8 mouse cellular contexts compared by ENCODE assay signal in genomic region chr3:96239949-96240798, GRCm38 (mm10). TPM values are rescaled to one million over a fixed set of nuclear protein-coding genes. Genes with fewer than 3 reads are reported as not detected.
DNase-seq lines count a peak whose midpoint lies in the region; ATAC-seq and TF ChIP-seq lines count a peak whose summit lies in the region.
"Not testable (repeated sequence)": the region's sequence is repeated elsewhere in the genome, so short reads cannot be mapped to it uniquely, and the experiment has no call there.

TSS of gene Hist2h2aa2 (minus strand) at chr3:96240276.

- not testable (repeated sequence) for H3K79me3 ChIP-seq in C2C12 (ENCODE audit: low read depth)

- not testable (repeated sequence) for TF ChIP-seq CTCF in C2C12 (IDR thresholded peaks at IDR 0.05; ENCODE audit: control insufficient read depth, insufficient read depth, insufficient read length); brain, embryonic 14.5 days (IDR thresholded peaks at IDR 0.05; ENCODE audit: borderline replicate concordance, extremely low read depth, insufficient read depth, insufficient read length)

- H3K27ac ChIP-seq in forebrain, embryonic 11.5 days (ENCODE audit: low read depth, low read length) = peak within 1 kb of the TSS; percentile 84
- peak within 1 kb of the TSS; percentile 87 for H3K27ac ChIP-seq in heart, embryonic 15.5 days
- peak within 1 kb of the TSS; percentile 98 for H3K27ac ChIP-seq in liver, embryonic 13.5 days
- peak within 1 kb of the TSS; percentile 63 for H3K27ac ChIP-seq in neural tube, embryonic 11.5 days (ENCODE audit: low read depth, low read length)
- H3K27ac ChIP-seq in stomach, embryonic 16.5 days (ENCODE audit: low read length) = peak within 1 kb of the TSS; percentile 82

- not testable (repeated sequence) for H3K79me2 ChIP-seq in C2C12 (ENCODE audit: control insufficient read depth, insufficient read depth)

- H3K4me2 ChIP-seq in forebrain, embryonic 11.5 days (ENCODE audit: low read depth, low read length, severe bottlenecking) = peak within 1 kb of the TSS; percentile 31; the same call in 1 of the 2 replicates
- H3K4me2 ChIP-seq in heart, embryonic 15.5 days = peak within 1 kb of the TSS; percentile 56
- H3K4me2 ChIP-seq in liver, embryonic 13.5 days = peak within 1 kb of the TSS; percentile 49
- H3K4me2 ChIP-seq in neural tube, embryonic 11.5 days (ENCODE audit: low read depth) = peak within 1 kb of the TSS; percentile 31
- H3K4me2 ChIP-seq in stomach, embryonic 16.5 days (ENCODE audit: low read depth, low read length) = peak within 1 kb of the TSS; percentile 52

- H3K9me3 ChIP-seq in forebrain, embryonic 11.5 days (ENCODE audit: control insufficient read depth, low read length); heart, embryonic 15.5 days (replicated peaks); liver, embryonic 13.5 days (replicated peaks); neural tube, embryonic 11.5 days (ENCODE audit: control insufficient read depth, low read length); stomach, embryonic 16.5 days (replicated peaks; ENCODE audit: control insufficient read depth, low read length): not testable (repeated sequence)

- not testable (repeated sequence) for H3K4me1 ChIP-seq in forebrain, embryonic 11.5 days (replicated peaks; ENCODE audit: control insufficient read depth, insufficient read depth, low read length)
- peaks cover 35% of the 10 kb centered on the region for H3K4me1 ChIP-seq in heart, embryonic 15.5 days (replicated peaks)
- peaks cover 68% of the 10 kb centered on the region for H3K4me1 ChIP-seq in liver, embryonic 13.5 days (replicated peaks)
- H3K4me1 ChIP-seq in neural tube, embryonic 11.5 days (ENCODE audit: control insufficient read depth, insufficient read depth, low read length) = peaks cover 13% of the 10 kb centered on the region
- H3K4me1 ChIP-seq in stomach, embryonic 16.5 days (ENCODE audit: control insufficient read depth, insufficient read depth, low read length) = peaks cover 26% of the 10 kb centered on the region

- not testable (repeated sequence) for TF ChIP-seq POLR2A in brain, embryonic 14.5 days (IDR thresholded peaks at IDR 0.05; ENCODE audit: borderline replicate concordance, extremely low read depth, insufficient read depth, insufficient read length, poor library complexity, severe bottlenecking)

- H3K4me3 ChIP-seq in C2C12 (ENCODE audit: insufficient read depth, poor library complexity, severe bottlenecking) = peak within 1 kb of the TSS; percentile 29
- peak within 1 kb of the TSS; percentile 21; the same call in 1 of the 2 replicates for H3K4me3 ChIP-seq in forebrain, embryonic 11.5 days (ENCODE audit: low read depth, low read length)
- peak within 1 kb of the TSS; percentile 44 for H3K4me3 ChIP-seq in heart, embryonic 15.5 days
- peak within 1 kb of the TSS; percentile 44 for H3K4me3 ChIP-seq in liver, embryonic 13.5 days (replicated peaks)
- H3K4me3 ChIP-seq in neural tube, embryonic 11.5 days (ENCODE audit: low read depth, low read length) = peak within 1 kb of the TSS; percentile 13
- peak within 1 kb of the TSS; percentile 37 for H3K4me3 ChIP-seq in stomach, embryonic 16.5 days (replicated peaks; ENCODE audit: low read length)

- H3K9ac ChIP-seq in forebrain, embryonic 11.5 days (ENCODE audit: low read length) = peak within 1 kb of the TSS; percentile 64
- H3K9ac ChIP-seq in heart, embryonic 15.5 days = peak within 1 kb of the TSS; percentile 52
- H3K9ac ChIP-seq in liver, embryonic 13.5 days = peak within 1 kb of the TSS; percentile 69
- peak within 1 kb of the TSS; percentile 20 for H3K9ac ChIP-seq in neural tube, embryonic 11.5 days (ENCODE audit: low read length)
- peak within 1 kb of the TSS; percentile 60 for H3K9ac ChIP-seq in stomach, embryonic 16.5 days (ENCODE audit: low read length)

- 6% methylated on average over 24 of the region's 85 CpGs for WGBS in forebrain, embryonic 11.5 days
- 3% methylated on average over 47 of the region's 85 CpGs for WGBS in heart, embryonic 15.5 days
- WGBS in liver, embryonic 13.5 days (ENCODE audit: insufficient replicate concordance) = 3% methylated on average over 37 of the region's 85 CpGs
- 5% methylated on average over 25 of the region's 85 CpGs for WGBS in neural tube, embryonic 11.5 days
- WGBS in stomach, embryonic 16.5 days = 3% methylated on average over 30 of the region's 85 CpGs

- peak within 1 kb of the TSS; percentile 35 for H3ac ChIP-seq in C2C12 (ENCODE audit: control insufficient read depth, insufficient read length, low read depth)

- peak; percentile 80 for ATAC-seq in forebrain, embryonic 11.5 days (replicated peaks; ENCODE audit: low FRiP score)
- ATAC-seq in heart, embryonic 15.5 days (replicated peaks; ENCODE audit: insufficient number of reproducible peaks, insufficient read depth, low FRiP score, low read depth) = peak; percentile 85
- ATAC-seq in liver, embryonic 13.5 days (ENCODE audit: low read depth) = peak; percentile 65
- peak; percentile 84 for ATAC-seq in neural tube, embryonic 11.5 days (ENCODE audit: insufficient read depth, low FRiP score, low TSS enrichment)
- peak; percentile 83 for ATAC-seq in stomach, embryonic 16.5 days (ENCODE audit: insufficient read depth, low FRiP score)

- not testable (repeated sequence) for H3K36me3 ChIP-seq in C2C12 (ENCODE audit: control insufficient read depth, insufficient read depth); forebrain, embryonic 11.5 days (ENCODE audit: control insufficient read depth, insufficient read depth, low read length); heart, embryonic 15.5 days; liver, embryonic 13.5 days; neural tube, embryonic 11.5 days (ENCODE audit: control insufficient read depth, insufficient read depth, low read length); stomach, embryonic 16.5 days (ENCODE audit: control insufficient read depth, insufficient read depth, low read length)

- DNase-seq in brain, embryonic 14.5 days (ENCODE audit: low read depth) = peak; percentile 91
- peak; percentile 87 for DNase-seq in forebrain, embryonic 11.5 days (ENCODE audit: low spot score)
- peak; percentile 96 to 97 for DNase-seq in kidney, postnatal 25 days
- DNase-seq in liver, embryonic 13.5 days = peak; percentile 98
- peak; percentile 75 for DNase-seq in neural tube, embryonic 11.5 days (ENCODE audit: low spot score)

- H3K27me3 ChIP-seq in C2C12 (ENCODE audit: control insufficient read depth, insufficient read depth, insufficient read length); forebrain, embryonic 11.5 days (ENCODE audit: control insufficient read depth, insufficient read depth, low read length); heart, embryonic 15.5 days; liver, embryonic 13.5 days; neural tube, embryonic 11.5 days (ENCODE audit: control insufficient read depth, insufficient read depth, low read length); stomach, embryonic 16.5 days (ENCODE audit: control insufficient read depth, insufficient read depth, low read length): not testable (repeated sequence)

RNA-seq across cellular contexts. Expression of gene Hist2h2aa2, which starts in this region (rescaled TPM):
- 20.3 TPM for polyA plus RNA-seq in C2C12 (2012; fragmentation: generic; extraction: Trizol)
- polyA plus RNA-seq in brain, embryonic 14.5 days (2012; rRNA removed) = 7.9 and 27.8 TPM in 2 replicates
- polyA plus RNA-seq in forebrain, embryonic 11.5 days (2014; fragmentation: Nextera tagmentation; extraction: Ambion mirVana) = 29.2 and 49.8 TPM in 2 replicates
- 37.0 and 45.9 TPM in 2 replicates for polyA plus RNA-seq in heart, embryonic 15.5 days (2015; fragmentation: Nextera tagmentation; extraction: Ambion mirVana)
- 53.6 and 86.4 TPM in 2 replicates for polyA plus RNA-seq in liver, embryonic 13.5 days (2015; fragmentation: Nextera tagmentation; extraction: Ambion mirVana)
- 24.5 and 46.0 TPM in 2 replicates for polyA plus RNA-seq in neural tube, embryonic 11.5 days (2014; fragmentation: Nextera tagmentation; extraction: Ambion mirVana)
- 49.4 and 53.3 TPM in 2 replicates for polyA plus RNA-seq in stomach, embryonic 16.5 days (2015; fragmentation: Nextera tagmentation; extraction: Ambion mirVana)

Comparison
In these comparisons a context has a peak if more than half of its experiments do, and no peak if none do; other contexts are left out.
1. Peak in every context shown above with its lines: DNase-seq, ATAC-seq, H3K4me3 ChIP-seq and H3K27ac ChIP-seq.